Mouse (Mus musculus) erythroblast, embryonic 14.5 days (primary cell): Measurements from ENCODE around the gene Fam166a.

ENCODE experiments used
- GATA1 ChIP-seq: IDR thresholded peaks from 2 replicates; pipeline ENCODE4 v1.6.1; 2012; ENCODE audit warnings: low read length, inconsistent platforms, mixed read lengths
- TAL1 ChIP-seq: IDR thresholded peaks from 3 replicates; pipeline ENCODE4 v1.6.1; 2012; ENCODE audit warnings: low read length, inconsistent platforms, mixed read lengths

- TF ChIP-seq TAL1 (no peak), GATA1 (no peak)
Measured at GRCm38 (mm10) chr2:25226864-25227263, 8.3 kb downstream of the Fam166a start.
